Mouse (Mus musculus) cortical plate, adult 2 months (tissue): ENCODE measurements around the gene P3h1. TPM values are rescaled to one million over a fixed set of nuclear protein-coding genes. Genes with fewer than 3 reads are reported as not detected.

ENCODE experiments used
- H3K27ac ChIP-seq: fragments of 200-500 bp; 2 replicates; pipeline ENCODE4 v1.5.1; 2012; ENCODE audit warnings: low read length, control low read depth, inconsistent platforms; ENCODE audit not compliant: insufficient read depth
- H3K4me1 ChIP-seq: fragments of 200-500 bp; 2 replicates; pipeline ENCODE4 v1.6.1; 2011; ENCODE audit warnings: low read length; ENCODE audit not compliant: control insufficient read depth, insufficient read depth
- H3K4me3 ChIP-seq: fragments of 200-500 bp; 2 replicates; pipeline ENCODE4 v1.5.1; 2011; ENCODE audit warnings: mild to moderate bottlenecking, low read length, control low read depth; ENCODE audit not compliant: insufficient read depth
- CTCF ChIP-seq: fragments of 200-500 bp; IDR thresholded peaks from 2 replicates; pipeline ENCODE4 v1.5.1; 2011; ENCODE audit warnings: mild to moderate bottlenecking, control low read depth, low read length; ENCODE audit not compliant: insufficient read depth; ENCODE audit errors: extremely low read depth
- POLR2A ChIP-seq: fragments of 200-500 bp; IDR thresholded peaks from 2 replicates; pipeline ENCODE4 v1.6.1; 2011; ENCODE audit warnings: mild to moderate bottlenecking, low read length, control low read depth; ENCODE audit not compliant: insufficient read depth; ENCODE audit errors: extremely low read depth
- polyA plus RNA-seq: library from polyadenylated mRNA; depleted of rRNA; stranded (reverse); fragments of >200 nt; gene quantifications from 2 replicates; pipeline ENCODE4 v1.2.3, GENCODE M21; 2012

Gene P3h1
- polyA plus RNA-seq, 1 experiment, result 10.8 TPM

DNA sequence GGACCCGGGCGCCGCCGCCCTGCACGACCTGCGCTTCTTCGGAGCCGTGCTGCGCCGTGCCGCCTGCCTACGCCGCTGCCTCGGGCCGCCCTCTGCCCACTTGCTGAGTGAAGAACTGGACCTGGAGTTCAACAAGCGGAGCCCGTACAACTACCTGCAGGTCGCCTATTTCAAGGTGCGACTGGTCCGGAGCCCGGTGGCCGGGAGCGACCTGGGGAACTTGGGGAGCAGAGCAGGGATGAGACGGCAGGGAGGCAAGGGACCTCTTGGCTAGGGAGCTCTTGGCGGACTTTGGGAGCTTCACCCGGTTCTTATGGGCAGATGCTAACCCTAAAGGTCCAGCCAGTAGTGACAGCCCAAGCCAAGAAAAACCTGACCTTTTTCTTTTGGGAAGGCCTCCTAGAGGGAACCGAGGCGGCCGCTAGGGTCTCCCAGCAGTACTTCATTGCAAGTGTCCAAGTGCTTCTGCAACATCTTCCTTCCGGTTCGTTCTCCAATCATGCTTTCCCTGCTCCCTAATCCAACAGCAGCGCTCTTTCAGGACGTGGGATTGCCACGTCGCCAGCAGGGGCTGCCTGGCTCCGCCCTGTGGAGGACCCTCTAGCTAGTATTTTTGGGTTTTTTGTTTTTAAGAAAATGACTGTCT, 664 bp downstream of the P3h1 start:
- no peak overlapping the region for H3K27ac ChIP-seq
- no peaks in the 10 kb centered on the region for H3K4me1 ChIP-seq
- TF ChIP-seq POLR2A, result peak; percentile 61
- TF ChIP-seq CTCF, result no peak
- peak overlapping the region; percentile 84 for H3K4me3 ChIP-seq

DNA sequence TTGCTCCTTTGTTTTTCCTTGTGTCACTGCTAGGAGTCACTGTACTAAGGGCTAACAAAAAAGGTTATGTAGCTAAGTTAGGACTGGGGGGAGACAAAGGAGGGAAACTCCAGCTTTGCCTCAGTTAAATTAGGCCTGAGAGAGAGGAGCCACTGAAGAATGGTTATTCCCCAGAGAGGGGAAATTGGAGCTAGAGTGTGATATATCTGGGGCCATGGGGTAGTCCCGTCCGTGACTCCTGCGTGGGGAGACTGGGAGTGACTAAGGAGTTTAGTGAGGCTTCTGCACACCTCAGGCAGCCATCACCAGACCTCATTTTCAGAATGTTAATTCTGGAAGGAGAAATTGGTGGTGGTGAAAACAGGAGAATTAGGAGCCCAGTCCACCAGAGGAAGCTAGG, 1.6 kb downstream of the P3h1 start:
- TF ChIP-seq POLR2A (no peak), CTCF (no peak)
- no peak overlapping the region; the same call in 1 of the 2 replicates for H3K4me3 ChIP-seq
- H3K4me1 ChIP-seq, result no peaks in the 10 kb centered on the region
- H3K27ac ChIP-seq, result no peak overlapping the region

DNA sequence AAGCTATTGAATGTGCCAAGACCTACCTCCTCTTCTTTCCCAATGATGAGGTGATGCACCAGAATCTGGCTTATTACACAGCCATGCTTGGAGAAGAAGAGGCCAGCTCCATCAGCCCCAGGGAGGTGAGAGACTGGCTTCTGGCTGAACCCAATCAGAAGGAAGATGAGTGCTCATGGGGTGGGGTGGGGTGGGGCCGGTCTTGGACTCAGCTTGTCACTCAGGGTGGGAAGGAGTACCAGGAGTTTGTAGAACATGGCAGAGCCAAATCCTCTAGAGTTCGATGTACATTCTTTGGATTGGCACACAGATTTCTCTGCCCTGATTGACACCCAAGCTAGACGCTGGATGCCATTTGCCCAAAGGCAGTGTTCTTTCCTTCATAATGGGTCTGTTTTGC, 5.9 kb downstream of the P3h1 start:
- H3K4me1 ChIP-seq, result peaks cover 5% of the 10 kb centered on the region; the same call in 1 of the 2 replicates
- H3K4me3 ChIP-seq, result no peak overlapping the region
- no peak overlapping the region for H3K27ac ChIP-seq
- TF ChIP-seq POLR2A (no peak), CTCF (no peak)

- peaks cover 5% of the 10 kb centered on the region; the same call in 1 of the 2 replicates for H3K4me1 ChIP-seq
- no peak overlapping the region for H3K4me3 ChIP-seq
- no peak overlapping the region for H3K27ac ChIP-seq
- peak; percentile 71 for TF ChIP-seq CTCF
- no peak for TF ChIP-seq POLR2A
Measured at GRCm38 (mm10) chr4:119239181-119239682, 6.5 kb downstream of the P3h1 start.

DNA sequence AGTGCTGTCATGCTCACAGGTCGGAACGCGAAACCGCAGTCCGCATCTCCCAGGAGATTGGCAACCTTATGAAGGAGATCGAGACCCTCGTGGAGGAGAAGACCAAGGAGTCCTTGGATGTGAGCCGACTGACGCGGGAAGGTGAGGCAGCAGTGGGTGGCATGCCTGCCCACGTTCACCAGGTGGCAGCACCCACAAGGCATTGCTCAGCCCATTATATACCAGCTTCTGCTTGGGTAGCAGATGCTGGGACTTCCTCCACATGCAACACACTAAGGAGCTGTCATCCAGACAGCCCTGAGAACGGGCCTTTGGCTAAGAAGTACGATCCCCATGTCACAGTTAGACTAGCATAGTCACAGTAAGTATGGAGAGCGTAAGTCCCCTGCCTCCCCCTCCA, 8.9 kb downstream of the P3h1 start:
- Histone ChIP-seq H3K4me1 (peaks cover 8% of the 10 kb centered on the region; the same call in 1 of the 2 replicates), H3K27ac (no peak overlapping the region)
- TF ChIP-seq POLR2A, result no peak
- peak; percentile 45 for TF ChIP-seq CTCF

GRCm38 (mm10) chr4:119242571-119242970, 9.9 kb downstream of the P3h1 start:
- TF ChIP-seq CTCF (no peak), POLR2A (no peak)
- Histone ChIP-seq H3K4me1 (peaks cover 8% of the 10 kb centered on the region; the same call in 1 of the 2 replicates), H3K4me3 (no peak overlapping the region), H3K27ac (no peak overlapping the region)

More for the DNA sequence above, 8.9 kb downstream of the P3h1 start:
- no peak overlapping the region for H3K4me3 ChIP-seq

DNA sequence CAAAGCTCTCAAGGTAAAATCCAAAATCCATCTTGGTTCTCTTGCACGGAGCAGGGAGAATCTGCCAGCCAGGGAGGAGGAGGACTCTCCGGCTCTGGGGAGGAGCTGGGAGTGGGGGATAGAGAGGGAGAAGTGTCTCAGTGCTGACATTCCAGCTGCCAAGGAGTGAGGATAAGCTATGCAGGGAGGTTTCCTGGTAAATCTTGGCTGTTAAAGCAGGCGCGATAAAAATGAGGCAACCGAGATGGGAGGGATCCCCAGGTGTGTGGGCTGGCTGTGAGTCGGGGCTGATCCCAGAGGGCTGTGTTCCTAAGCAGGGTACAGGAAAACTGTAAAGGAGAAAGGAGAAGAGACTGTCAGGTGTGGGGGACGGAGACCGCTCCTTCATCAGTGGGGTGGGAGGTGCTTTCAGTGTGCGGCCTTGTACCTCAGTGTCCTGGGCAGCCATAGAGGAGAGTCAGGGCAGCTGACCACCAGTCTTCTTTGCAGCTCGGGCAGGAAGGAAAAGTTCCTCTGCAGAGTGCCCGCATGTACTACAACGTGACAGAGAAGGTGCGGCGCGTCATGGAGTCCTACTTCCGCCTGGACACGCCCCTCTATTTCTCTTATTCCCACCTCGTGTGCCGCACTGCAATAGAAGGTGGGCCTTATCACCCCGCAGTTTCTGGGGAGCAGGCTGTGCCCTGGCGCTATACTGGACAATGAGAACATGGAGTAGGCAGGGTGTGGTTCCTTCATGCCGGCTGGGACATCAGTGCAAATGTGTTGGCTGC, 11.9 kb downstream of the P3h1 start:
- no peak overlapping the region for H3K27ac ChIP-seq
- peaks cover 8% of the 10 kb centered on the region; the same call in 1 of the 2 replicates for H3K4me1 ChIP-seq
- no peak overlapping the region for H3K4me3 ChIP-seq
- TF ChIP-seq POLR2A (no peak), CTCF (no peak)

GRCm38 (mm10) chr4:119245556-119245955, 12.8 kb downstream of the P3h1 start:
- Histone ChIP-seq H3K4me3 (no peak overlapping the region), H3K27ac (no peak overlapping the region), H3K4me1 (peaks cover 8% of the 10 kb centered on the region; the same call in 1 of the 2 replicates)
- TF ChIP-seq POLR2A (no peak), CTCF (no peak)

- no peak overlapping the region for H3K4me3 ChIP-seq
- peaks cover 8% of the 10 kb centered on the region; the same call in 1 of the 2 replicates for H3K4me1 ChIP-seq
- no peak for TF ChIP-seq CTCF
- TF ChIP-seq POLR2A, result no peak
- H3K27ac ChIP-seq, result no peak overlapping the region
Measured at GRCm38 (mm10) chr4:119245961-119246360, 13.2 kb downstream of the P3h1 start.
